Mouse (Mus musculus) heart, adult 2 months (tissue): ENCODE measurements at regions not wholly inside any gene's neighbourhood (a gene's known extent, or its start where the extent isn't known, plus 50 kb on each side); places are given as distances from the start of the nearest gene placed in this dataset.

Experiments used
- CTCF ChIP-seq: fragments of 200-600 bp; IDR thresholded peaks from 2 replicates; pipeline ENCODE4 v1.8.1; 2022; ENCODE audit warnings: antibody characterized with exemption, mild to moderate bottlenecking, moderate library complexity
- POLR2A ChIP-seq: fragments of 200-500 bp; IDR thresholded peaks from 2 replicates; pipeline ENCODE4 v1.6.1; 2011; ENCODE audit warnings: mild to moderate bottlenecking, low read depth, low read length, control low read depth; ENCODE audit not compliant: insufficient read depth

DNA sequence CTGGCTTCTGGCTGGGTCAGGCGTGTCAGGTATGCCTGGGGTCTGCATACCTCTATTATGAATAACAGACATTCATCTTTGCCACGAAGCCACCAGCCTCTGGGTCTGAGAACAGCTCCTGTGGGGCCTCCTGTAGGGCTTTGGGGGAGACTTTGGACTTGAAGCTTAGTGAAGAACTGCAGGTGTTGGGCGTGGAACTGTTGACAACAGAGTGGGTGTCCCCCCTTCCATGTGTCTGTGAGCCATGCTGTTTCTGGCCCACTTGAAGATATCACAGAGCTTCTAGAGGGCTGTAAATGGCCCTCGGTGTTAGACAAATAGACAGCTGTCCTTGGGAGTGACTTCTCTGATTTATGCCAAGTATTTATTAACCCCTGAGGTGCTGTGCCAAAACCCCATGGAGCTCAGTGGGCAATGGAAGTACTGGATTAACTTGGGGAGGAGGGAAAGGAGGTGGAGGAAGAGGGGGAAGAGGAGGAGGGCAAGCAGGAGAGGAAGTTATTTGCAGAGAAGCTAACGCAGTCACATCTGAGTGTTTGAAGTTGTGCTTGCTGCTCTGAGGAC lies 450.8 kb upstream of the Kcnab2 start:
- TF ChIP-seq CTCF = no peak
- no peak for TF ChIP-seq POLR2A
